Mouse (Mus musculus) embryonic stem cell, embryonic (primary cell): ENCODE data around the gene Tmx2.
"Not testable (repeated sequence)": the region's sequence is repeated elsewhere in the genome, so short reads cannot be mapped to it uniquely, and the experiment has no call there.

Experiments used
- CTCF ChIA-PET, 4 experiments: fragments of 300-600 bp in 2 of 4; fragments of 350-600 bp in 2 of 4; sonication (Branson Sonifier 250); formaldehyde crosslinking; loops; one replicate each; lab custom pipeline; 2022; ENCODE audit warnings: inconsistent platforms in 2 of 4; lab: Charles Lee
- POLR2A ChIA-PET, 4 experiments: fragments of 300-600 bp in 2 of 4; fragments of 350-600 bp in 2 of 4; sonication (Branson Sonifier 250); formaldehyde crosslinking; loops; one replicate each; lab custom pipeline; 2022; ENCODE audit warnings: antibody characterized with exemption in 4 of 4, inconsistent platforms in 1 of 4; lab: Charles Lee

Gene Tmx2

DNA sequence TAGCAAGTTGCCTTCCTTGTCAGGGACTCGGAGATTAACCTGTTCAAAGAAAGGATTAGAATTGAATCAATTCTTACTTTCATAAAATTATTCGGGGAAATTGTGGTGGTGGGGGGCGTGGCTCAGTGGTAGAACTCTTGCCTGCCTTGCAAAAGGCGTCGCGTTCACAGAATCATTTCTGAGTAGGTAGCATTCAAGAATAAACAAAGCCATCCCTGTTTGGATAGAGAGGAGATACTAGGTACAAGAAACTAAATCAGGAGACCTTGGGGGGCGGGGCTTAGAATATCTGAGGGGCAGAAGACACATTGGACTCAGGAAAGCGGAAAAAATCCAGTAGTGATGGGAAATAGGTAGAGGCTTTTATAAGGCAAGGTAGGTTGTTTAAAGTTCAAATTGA lies at the start of gene Tmx2:
Tmx2 (minus strand) TSS at position 125 of the 400 bp plus-strand sequence.
- CTCF ChIA-PET = no interaction called here
- POLR2A ChIA-PET = interaction anchor here in 1 of 4 experiments (1.0 to 1.4 kb wide), 4 partner anchors 10 to 36 kb away, joined by 3 to 7 read pairs (median 4); no protein-coding TSS in a partner anchor

DNA sequence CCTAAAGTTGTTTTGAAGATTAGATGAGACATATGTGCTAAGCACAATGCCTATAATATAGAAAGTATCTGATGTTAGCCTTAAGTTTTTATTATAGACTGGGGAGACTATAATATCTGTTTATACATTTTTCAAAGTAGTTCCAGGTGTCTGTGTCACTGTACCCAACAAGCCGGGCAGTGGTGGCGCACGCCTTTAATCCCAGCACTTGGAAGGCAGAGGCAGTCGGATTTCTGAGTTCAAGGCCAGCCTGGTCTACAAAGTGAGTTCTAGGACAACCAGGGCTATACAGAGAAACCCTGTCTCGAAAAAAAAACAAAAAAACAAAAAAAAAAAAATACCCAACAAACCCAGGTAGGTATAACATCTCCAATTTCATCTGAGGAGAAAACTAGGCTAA lies 49.3 kb upstream of the Tmx2 start:
- POLR2A ChIA-PET = not testable (repeated sequence)

DNA sequence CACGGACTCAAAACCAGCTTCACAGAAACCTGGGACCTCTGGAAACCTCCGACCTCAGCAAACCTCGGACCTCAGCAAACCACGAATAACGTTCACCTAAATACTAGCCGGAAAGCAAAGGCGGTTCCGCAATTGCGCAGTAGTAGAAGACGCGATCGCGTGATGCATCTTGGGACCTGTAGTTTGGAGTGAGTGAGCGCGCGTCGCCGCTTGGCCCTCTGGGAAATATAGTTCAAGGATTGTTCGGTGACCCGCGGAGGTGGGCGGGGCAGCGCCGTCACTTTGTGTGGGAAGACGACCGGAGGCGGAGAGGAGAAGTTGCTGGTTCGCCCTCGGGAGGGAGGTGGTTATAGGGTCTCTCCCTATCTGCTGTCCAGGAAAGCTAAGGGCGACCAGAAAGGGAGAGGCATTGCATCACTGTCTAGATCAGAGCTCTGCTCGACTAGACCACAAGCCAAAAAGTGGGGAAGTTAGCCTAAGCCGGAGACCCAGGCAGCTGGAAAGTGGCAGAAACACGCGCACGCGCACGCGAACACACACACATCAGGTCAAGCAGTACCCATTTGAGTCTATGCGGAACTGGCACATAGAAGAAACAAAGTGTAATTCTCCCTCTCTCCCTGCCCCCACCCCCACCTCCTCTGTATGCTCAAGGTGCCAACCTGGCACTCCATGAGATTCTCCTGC lies 48.4 kb upstream of the Tmx2 start, which contains the start of gene Clp1:
Clp1 (minus strand) TSS at position 179 of the 687 bp plus-strand sequence.
- CTCF ChIA-PET = interaction anchor here in 2 of 4 experiments (0.5 to 1.1 kb wide), 3 partner anchors 72 to 161 kb away, joined by 4 to 17 read pairs (median 6); partner anchors contain the start of gene Ube2l6 (in 1 of the 2)
- POLR2A ChIA-PET = interaction anchor here (0.6 to 5.6 kb wide), 56 partner anchors 9 to 246 kb away, joined by 3 to 151 read pairs (median 5); partner anchors contain the start of genes Gm19426 (in 3 of the 4), Gm28635 (in 2 of the 4), Med19 (in 2 of the 4) and Ube2l6 (in 2 of the 4)

More for the DNA sequence above, 49.3 kb upstream of the Tmx2 start:
- CTCF ChIA-PET = not testable (repeated sequence)

DNA sequence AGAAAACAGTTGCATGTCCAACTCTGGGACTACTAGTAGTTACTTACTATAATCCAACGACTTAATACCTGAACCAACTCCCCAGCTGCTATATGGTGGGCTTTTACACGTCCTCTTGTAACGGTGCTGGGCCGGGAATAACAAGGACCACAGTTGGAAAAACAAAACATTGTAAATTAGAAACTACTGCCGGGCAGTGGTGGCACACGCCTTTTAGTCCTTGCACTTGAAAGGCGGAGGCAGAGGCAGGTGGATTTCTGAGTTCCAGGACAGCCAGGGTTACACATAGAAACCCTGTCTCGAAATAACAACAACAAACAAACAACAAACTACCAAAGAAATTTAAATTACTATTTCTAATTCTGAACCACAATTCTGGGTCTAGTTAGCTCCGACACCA lies 47.8 kb upstream of the Tmx2 start:
- POLR2A ChIA-PET = interaction anchor here (0.6 to 5.6 kb wide), 56 partner anchors 8 to 245 kb away, joined by 3 to 151 read pairs (median 5); partner anchors contain the start of genes Gm19426 (in 3 of the 4), Ube2l6 (in 2 of the 4), Zdhhc5 (in 2 of the 4) and Ctnnd1 (in 1 of the 4)
- CTCF ChIA-PET = interaction anchor here (0.6 to 1.1 kb wide), 5 partner anchors 72 to 149 kb away, joined by 3 to 6 read pairs (median 3); partner anchors contain the start of gene Ube2l6 (in 2 of the 4)

DNA sequence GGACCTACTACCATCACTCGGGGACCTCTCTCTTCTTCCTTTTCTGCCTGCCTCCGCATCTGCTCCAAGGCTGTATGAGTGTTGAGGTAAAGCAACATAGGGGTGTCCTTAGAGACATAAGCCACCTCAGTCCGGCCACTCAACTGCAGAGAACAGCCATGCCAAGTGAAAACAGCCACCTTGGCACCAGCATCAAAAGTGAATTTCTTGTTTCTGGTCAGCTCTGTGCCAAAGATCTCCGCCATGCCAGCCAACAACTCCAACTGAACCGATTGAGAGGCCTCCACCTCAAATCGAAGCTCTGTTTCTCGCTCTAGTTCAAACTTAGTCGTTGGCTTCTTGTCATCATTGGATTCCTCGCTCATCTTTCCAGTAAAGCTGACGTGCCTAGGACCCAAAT lies 46.8 kb upstream of the Tmx2 start:
- POLR2A ChIA-PET = interaction anchor here in 3 of 4 experiments (0.6 to 5.6 kb wide), 22 partner anchors 7 to 245 kb away, joined by 3 to 151 read pairs (median 8); partner anchors contain the start of genes Gm19426 (in 3 of the 3), Gm28635 (in 1 of the 3), Med19 (in 1 of the 3) and Ube2l6 (in 1 of the 3)
- CTCF ChIA-PET = interaction anchor here in 1 of 4 experiments (1.1 kb wide), 1 partner anchor 73 kb away, joined by 3 read pairs; the partner anchor contains the start of gene Ube2l6

DNA sequence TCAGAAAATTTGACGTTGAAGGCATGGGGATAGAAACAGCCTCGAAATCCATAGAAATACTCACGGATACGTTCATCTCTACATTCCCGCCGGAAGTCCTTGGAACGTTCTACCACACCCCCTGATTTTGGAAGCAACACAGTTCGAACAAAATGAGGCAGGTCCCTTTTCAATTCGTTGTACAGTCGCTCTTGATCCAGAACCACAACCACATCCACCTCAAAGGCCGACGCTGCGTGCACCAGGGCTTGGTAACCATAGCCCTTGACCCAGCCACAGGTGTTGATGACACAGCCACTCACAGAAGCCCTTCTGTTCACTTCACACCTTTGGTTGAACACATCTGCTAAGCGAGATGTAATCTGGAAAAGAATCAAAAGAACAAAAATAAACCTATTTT lies 44.9 kb upstream of the Tmx2 start:
- POLR2A ChIA-PET = interaction anchor here in 3 of 4 experiments (0.9 to 5.6 kb wide), 13 partner anchors 7 to 54 kb away, joined by 3 to 151 read pairs (median 4); partner anchors contain the start of genes Gm19426 (in 2 of the 3), Gm28635 (in 2 of the 3) and Med19 (in 2 of the 3)
- CTCF ChIA-PET = interaction anchor here in 1 of 4 experiments (1.5 kb wide), 1 partner anchor 17 kb away, joined by 4 read pairs; no protein-coding TSS in a partner anchor

DNA sequence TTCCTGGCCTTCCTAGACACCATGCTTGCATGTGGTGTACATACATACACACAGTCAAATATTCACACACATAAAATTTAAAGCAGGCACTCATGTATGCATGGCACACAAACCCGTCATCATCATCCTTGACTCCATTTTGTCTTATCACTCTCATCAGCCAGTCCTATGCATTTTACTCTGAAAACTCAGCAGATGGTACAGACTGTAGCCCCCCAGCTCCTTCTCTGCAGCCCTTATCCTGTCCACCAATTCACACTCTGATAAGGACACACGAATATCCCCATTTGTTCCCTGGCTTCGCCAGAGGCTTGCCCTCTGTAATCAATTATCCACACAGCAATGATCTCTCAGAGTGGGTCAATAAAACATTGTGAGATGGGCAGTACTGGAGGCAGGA lies 42.2 kb upstream of the Tmx2 start:
- ChIA-PET CTCF (no interaction called here), POLR2A (interaction anchor here in 1 of 4 experiments (0.7 to 2.6 kb wide), 7 partner anchors 15 to 89 kb away, joined by 3 to 13 read pairs (median 4); no protein-coding TSS in a partner anchor)

DNA sequence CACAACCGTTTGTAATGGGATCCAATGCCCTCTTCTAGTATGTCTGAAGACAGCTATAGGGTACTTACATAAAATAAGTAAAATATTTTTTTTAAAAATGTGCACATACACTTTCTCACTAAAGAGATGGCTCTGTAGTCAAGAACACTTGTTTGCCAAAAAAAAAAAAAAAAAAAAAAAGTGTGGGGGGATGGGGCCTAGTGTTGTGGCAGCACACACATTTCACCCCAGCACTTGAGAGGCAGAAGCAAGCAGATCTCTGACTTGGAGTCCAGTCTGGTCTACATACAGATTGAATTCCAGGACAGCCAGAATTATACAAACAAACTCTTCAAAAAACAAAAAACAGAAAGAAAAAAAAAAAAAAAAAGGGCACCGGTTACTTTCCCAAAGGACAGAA lies 41.8 kb upstream of the Tmx2 start:
- POLR2A ChIA-PET = interaction anchor here in 3 of 4 experiments (0.7 to 2.6 kb wide), 11 partner anchors 11 to 102 kb away, joined by 3 to 13 read pairs (median 5); partner anchors contain the start of genes Gm28635 (in 1 of the 3), Med19 (in 1 of the 3), Selenoh (in 1 of the 3) and Smtnl1 (in 1 of the 3)
- CTCF ChIA-PET = interaction anchor here in 1 of 4 experiments (0.6 kb wide), 1 partner anchor 103 kb away, joined by 5 read pairs; no protein-coding TSS in a partner anchor

DNA sequence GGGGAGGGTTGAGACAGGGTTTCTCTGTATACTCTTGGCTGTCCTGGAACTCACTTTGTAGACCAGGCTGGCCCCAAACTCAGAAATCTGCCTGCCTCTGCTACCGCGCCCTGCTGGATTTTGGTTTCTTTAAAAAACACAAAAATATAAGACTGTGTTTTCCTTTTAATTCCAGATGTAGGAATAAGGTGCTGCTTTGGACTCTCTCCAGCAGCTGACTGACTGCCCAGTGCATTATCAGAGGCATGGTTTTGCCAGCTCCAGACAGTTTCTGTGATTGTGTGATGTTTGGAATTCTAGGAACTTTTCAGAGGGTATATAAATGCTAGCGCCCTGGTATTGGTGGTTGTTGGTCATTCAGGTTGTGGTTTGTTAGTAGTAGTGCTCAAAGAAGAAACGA lies 38.4 kb upstream of the Tmx2 start:
- ChIA-PET CTCF (interaction anchor here in 2 of 4 experiments (0.5 to 0.8 kb wide), 2 partner anchors 20 to 168 kb away, joined by 4 read pairs; no protein-coding TSS in a partner anchor), POLR2A (interaction anchor here in 3 of 4 experiments (0.6 to 3.4 kb wide), 22 partner anchors 8 to 223 kb away, joined by 3 to 48 read pairs (median 6); partner anchors contain the start of genes Clp1 (in 2 of the 3), Gm19426 (in 1 of the 3) and Ube2l6 (in 1 of the 3))

DNA sequence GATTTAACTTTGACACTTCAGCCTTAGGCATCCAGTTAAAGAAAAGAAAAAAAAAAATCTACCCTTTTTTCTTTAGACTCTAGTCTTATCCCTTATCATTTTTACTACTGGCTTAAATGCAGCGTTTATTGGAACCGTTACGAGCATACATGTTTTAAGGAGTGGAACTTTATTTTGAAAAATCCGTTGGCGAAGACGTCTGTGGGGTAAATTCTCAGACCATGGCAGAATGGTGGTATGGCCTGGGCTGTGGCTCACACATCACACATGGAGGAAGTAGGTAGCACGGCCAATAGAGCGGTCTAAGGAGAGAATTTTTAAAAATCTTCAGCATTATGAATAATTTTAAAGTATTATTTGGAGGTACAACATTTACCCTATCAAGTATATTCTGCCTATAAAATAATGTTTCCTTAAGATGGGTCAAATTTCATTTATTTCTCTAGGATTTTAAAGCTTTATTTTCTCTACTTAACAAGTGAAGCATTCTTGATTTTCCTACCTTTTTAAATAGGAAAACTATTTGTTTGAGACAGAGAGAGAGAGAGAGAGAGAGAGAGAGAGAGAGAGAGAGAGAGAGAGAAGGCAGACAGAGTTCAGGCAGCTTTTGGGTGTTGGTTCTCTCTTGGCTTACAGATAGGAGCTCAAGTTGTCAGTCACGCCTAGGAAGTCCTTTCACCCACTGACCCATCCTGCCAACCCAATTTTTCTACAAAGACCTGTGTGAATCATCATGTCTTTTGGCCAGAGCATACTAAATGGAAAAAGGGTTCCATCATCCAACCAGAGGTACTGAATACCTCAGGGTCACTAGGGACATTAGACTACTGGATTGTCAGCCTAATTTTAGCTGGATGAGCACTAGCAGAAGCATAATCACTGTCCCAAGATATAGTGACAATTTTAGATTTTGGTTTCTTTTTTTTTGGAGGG lies 37.7 kb upstream of the Tmx2 start:
- ChIA-PET POLR2A (interaction anchor here (0.5 to 3.4 kb wide), 60 partner anchors 8 to 1625 kb away, joined by 3 to 48 read pairs (median 4); partner anchors contain the start of genes Clp1 (in 4 of the 4), Gm19426 (in 2 of the 4), Gm28635 (in 2 of the 4) and Med19 (in 2 of the 4)), CTCF (interaction anchor here in 2 of 4 experiments (0.5 to 0.9 kb wide), 3 partner anchors 21 to 169 kb away, joined by 3 to 4 read pairs (median 4); no protein-coding TSS in a partner anchor)

DNA sequence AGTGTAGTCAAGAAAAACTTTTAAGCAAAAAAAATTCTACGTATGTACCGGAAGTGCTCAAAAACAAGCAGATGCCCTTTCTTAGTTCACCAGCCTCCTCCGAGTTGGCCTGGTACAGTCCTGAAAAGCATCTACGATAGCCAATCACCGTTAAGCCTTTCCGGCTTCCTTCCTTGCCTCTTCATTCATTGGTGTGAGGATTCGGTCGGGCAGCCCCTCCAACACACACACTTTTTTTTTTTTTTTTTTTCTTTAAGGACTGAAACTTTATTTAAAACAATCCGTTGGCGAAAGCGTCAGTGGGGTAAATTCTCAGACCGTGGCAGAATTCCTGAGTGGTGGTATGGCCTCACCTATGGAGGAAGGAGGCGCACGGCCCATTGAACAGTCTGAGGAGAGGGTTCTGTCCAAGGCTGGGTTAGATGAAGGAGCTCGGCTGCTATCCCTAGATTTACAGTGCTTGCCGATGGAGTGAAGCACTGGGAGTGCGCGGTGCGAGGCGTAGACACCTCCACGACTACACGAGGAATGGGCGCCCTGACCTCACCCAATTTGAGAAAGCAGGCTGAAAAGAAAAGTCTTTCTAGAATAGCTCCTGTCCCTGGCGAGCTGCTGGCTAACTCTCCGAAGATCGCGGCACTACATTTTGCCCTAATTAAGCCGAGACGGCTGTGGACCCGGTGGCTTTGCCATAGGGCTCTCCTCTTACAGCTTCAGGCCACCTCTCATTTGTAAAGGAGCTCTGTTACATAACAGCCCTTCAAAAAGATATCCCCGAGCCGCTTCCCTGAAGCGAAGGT lies 36.8 kb upstream of the Tmx2 start:
- CTCF ChIA-PET = interaction anchor here in 2 of 4 experiments (0.7 to 0.9 kb wide), 2 partner anchors 94 to 133 kb away, joined by 3 read pairs; no protein-coding TSS in a partner anchor
- POLR2A ChIA-PET = interaction anchor here (0.5 to 3.4 kb wide), 52 partner anchors 7 to 1624 kb away, joined by 3 to 48 read pairs (median 4); partner anchors contain the start of genes Clp1 (in 4 of the 4), Gm19426 (in 2 of the 4), Gm28635 (in 2 of the 4) and Med19 (in 2 of the 4)

DNA sequence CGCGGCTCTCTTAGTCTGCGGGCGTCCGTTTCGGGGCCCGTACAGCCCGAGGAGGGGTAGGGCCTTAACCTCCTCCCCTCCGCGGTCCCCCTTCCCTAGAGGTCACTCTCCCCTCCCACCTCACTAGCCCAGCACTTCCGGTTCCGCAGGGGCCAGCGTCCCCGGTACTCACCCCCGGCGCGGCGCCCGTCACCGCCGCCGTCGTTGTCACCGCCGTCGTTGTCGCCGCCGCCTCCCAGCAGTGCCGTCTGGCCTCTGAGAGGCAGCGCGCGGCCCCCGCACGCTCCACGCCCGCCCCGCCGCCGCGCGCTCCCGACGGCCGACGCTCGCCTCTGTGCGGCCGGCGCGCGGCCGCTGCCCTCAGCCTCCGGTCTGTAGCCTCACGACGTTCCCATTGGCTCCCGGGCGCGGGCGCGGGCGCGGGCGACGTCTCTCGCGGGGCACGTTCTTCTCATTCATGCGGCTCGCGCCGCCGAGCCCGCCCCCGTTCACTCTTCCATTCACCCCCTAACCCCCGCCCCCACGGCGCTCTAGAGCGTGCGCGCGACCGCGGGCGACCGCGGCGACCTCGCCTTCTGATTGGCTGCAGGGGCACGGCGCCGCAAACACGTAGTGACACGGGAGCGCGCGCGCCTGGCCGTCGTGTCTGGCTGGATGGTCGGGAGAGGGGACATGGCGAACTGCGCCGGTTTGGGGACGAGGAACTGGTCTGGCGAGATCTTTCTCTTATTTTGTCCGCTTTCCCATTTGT lies 36.0 kb upstream of the Tmx2 start, which contains the start of gene Zdhhc5:
Zdhhc5 (minus strand) TSS at position 370 of the 751 bp plus-strand sequence.
- ChIA-PET CTCF (interaction anchor here in 1 of 4 experiments (0.5 kb wide), 1 partner anchor 1030 kb away, joined by 4 read pairs; no protein-coding TSS in a partner anchor), POLR2A (interaction anchor here in 3 of 4 experiments (0.8 to 8.6 kb wide), 25 partner anchors 8 to 136 kb away, joined by 3 to 83 read pairs (median 6); partner anchors contain the start of genes Clp1 (in 2 of the 3), Gm19426 (in 2 of the 3), Ctnnd1 (in 1 of the 3) and Gm28635 (in 1 of the 3))

DNA sequence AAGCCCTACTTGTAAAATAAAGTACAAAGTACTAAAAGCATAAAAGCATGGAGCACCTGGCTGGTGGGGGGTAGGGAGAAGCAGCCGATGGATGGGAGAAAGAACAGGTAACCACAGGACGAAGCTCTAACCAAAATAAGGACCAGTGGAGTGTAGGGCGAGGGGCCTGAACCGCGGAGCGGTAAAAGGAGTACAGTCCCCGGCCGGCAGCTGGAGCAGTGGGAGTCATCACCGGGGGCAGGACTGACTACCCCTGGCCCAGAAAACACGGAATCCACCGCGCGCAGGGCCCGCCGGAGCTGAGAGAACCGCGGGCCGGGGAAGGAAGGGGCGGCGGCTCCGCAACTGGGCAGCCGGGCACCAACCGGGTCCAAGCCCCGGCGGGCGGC lies 35.5 kb upstream of the Tmx2 start:
- CTCF ChIA-PET = interaction anchor here in 2 of 4 experiments (0.5 to 0.6 kb wide), 2 partner anchors 142 to 1029 kb away, joined by 3 to 4 read pairs; no protein-coding TSS in a partner anchor
- POLR2A ChIA-PET = interaction anchor here in 2 of 4 experiments (0.5 to 8.6 kb wide), 12 partner anchors 9 to 46 kb away, joined by 3 to 83 read pairs (median 5); partner anchors contain the start of genes Clp1 (in 1 of the 2), Gm19426 (in 1 of the 2), Gm28635 (in 1 of the 2) and Med19 (in 1 of the 2)

DNA sequence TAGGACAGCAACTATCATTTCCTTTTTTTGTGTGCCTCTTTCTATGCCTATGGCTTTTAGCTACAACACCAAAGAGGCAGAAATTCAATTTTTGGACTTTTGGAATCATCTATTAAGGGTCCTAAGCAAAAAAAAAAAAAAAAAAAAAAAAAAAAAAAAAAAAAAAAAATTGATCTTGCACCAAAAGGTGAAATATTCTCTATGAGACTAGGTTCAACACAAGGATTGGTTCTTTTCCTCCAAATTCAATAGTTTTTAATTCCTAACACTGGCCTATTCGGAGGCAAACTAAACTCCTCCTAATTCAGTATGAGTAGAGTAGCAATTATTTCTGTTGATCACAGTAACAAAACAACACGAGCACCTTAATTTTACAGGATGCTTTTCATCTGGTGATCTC lies 33.0 kb upstream of the Tmx2 start:
- CTCF ChIA-PET = no interaction called here
- POLR2A ChIA-PET = interaction anchor here in 3 of 4 experiments (0.6 to 8.6 kb wide), 13 partner anchors 8 to 128 kb away, joined by 3 to 83 read pairs (median 5); partner anchors contain the start of genes Clp1 (in 3 of the 3) and Gm19426 (in 2 of the 3)
